Mouse (Mus musculus) thymus, postnatal 4 days (tissue): ENCODE measurements at regions not wholly inside any gene's neighbourhood (a gene's known extent, or its start where the extent isn't known, plus 50 kb on each side); places are given as distances from the start of the nearest gene placed in this dataset.

ENCODE experiments used
- DNase-seq: peaks from one replicate; pipeline ENCODE4 v3.0.0; 2021

DNA sequence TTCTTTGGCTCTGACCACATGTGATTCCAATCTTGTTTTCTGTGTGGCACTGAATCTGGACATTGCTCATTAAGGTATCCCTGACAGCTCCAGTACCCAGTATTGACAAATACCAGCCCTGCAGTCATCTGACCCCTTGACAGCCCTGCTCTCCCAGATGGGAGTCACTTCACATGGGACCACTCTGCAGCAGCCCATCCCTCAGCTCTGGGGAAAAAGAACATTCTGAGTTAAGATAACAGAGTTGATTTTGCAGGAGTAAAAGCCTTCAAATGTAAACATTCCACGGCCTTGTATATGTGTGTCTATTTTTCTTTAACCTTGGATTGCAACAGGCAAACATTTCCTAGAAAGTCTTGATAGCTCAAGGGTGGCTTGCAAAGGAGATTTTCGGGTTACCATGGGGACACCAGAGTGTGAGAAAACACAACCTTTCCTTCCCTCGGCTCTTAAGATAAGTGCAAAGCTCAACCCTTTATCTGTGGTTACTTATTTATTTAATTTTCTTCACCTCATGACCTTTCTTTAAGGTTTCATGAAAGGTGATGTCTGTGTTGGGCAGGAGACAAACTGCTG lies 444.4 kb upstream of the Sox11 start:
- DNase-seq, result no peak

GRCm38 (mm10) chr12:27780801-27781200 lies 438.4 kb upstream of the Sox11 start:
- DNase-seq, result no peak

GRCm38 (mm10) chr12:27765948-27766347 lies 423.6 kb upstream of the Sox11 start:
- DNase-seq, result no peak

DNA sequence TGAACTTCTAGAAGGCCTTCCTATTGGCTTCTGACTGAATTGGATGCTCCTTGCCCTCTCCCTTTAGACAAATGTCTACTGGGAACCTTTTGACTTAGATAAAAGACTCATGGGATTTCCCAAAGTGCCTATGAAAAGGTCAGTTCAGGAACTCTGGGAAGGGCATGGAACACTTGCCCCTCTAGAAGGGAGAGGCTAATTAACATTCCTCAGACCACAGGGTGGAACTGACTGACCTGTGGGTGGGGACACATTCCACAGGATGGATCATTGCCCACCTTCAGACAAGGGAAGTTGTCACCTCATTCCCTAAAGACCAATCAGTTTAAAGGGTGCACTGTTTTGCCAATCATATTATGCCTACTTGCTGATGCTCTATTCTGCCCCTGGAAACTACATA lies 416.6 kb upstream of the Sox11 start:
- no peak for DNase-seq

DNA sequence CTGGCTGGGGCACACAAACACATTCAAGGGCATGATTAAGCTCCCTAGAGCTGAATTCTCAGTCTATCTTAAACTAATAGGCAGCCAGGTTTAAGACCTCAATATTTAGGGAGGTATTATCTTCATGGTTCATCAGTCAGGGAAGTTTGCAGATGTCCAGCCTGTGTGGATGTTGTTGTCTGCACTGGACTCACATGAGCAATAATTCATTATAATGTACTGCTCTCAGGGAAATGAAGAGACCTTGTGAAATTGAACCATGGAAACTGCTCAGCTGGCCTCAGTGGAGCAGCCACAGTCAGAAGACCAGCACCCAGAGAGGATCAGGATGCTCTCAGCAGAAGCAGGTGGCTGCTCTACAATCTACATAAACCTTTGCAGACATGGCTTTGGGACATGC lies 415.3 kb upstream of the Sox11 start:
- DNase-seq, result no peak

GRCm38 (mm10) chr12:27724619-27725200 lies 382.3 kb upstream of the Sox11 start:
- DNase-seq, result no peak

GRCm38 (mm10) chr12:27680459-27680858 lies 338.1 kb upstream of the Sox11 start:
- no peak for DNase-seq

- no peak for DNase-seq
Observed at GRCm38 (mm10) chr12:27673404-27673803, 331.0 kb upstream of the Sox11 start.

- no peak for DNase-seq
Observed at GRCm38 (mm10) chr12:27670650-27671084, 328.3 kb upstream of the Sox11 start.

DNA sequence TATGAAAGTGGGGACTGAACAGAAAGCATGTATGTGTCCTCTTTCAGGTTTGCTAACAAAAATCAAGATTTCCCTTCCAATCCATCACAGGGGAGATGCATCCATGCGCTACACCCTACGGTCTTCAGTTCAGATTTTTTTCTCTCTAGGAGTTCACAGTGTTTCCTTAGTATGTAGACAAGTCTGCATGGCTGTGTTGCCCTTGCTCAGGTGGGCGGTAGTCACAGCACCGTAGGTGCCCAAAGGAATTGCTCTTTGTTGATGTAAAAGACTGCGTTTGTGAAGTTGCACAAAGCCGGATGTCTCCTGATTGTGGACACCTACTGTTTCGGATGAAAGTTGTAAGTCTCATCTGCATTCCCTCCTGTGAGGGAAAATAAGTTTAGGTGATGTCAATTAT lies 327.8 kb upstream of the Sox11 start:
- no peak for DNase-seq

- DNase-seq, result no peak
Observed at GRCm38 (mm10) chr12:27669542-27669941, 327.2 kb upstream of the Sox11 start.

GRCm38 (mm10) chr12:27666456-27666855 lies 324.1 kb upstream of the Sox11 start:
- DNase-seq, result no peak

- no peak for DNase-seq
Observed at GRCm38 (mm10) chr12:27663126-27663525, 320.8 kb upstream of the Sox11 start.

DNA sequence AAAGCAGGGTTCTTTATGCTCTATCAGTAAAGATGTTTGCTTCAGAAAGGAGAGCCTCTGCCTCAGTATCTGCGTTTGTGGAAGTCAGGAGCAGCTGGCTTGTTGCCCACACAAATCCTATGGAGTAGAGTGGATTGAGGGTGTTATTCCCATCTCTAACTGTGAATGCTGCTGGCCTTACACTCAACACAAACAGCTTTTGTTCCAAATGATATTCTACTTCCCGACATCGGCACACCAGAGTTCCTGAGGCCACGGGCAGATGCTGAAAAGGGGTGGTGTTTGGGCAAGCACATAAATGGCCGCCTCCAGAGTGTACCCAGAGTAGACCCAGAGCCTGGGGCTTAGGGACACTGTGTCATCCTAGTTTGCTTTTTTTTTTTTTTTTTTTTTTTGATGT lies 320.3 kb upstream of the Sox11 start:
- DNase-seq, result no peak

GRCm38 (mm10) chr12:27657536-27657935 lies 315.2 kb upstream of the Sox11 start:
- DNase-seq, result no peak

GRCm38 (mm10) chr12:27653541-27653940 lies 311.2 kb upstream of the Sox11 start:
- no peak for DNase-seq

GRCm38 (mm10) chr12:27648602-27649001 lies 306.2 kb upstream of the Sox11 start:
- no peak for DNase-seq

- DNase-seq, result no peak
Observed at GRCm38 (mm10) chr12:27646497-27647307, 304.3 kb upstream of the Sox11 start.

DNA sequence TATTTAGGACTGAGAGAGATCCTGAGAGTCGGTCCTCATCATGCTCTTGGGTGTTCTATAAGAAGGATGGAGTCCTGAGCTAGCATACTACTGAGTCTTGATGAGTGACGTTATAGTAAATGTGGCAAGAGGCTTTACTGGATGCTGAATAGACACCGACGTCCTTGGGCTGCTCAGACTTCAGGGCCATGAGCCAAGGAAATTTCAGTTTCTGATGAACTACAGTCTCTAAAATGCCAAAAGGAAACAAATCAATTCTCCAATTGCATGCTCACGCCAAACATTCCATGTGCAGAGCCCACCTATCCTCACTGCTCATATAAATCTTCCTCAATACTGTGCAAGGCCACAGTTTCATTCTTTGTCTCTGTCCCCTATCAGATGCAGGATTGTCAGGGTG lies 277.2 kb upstream of the Sox11 start:
- DNase-seq, result no peak

DNA sequence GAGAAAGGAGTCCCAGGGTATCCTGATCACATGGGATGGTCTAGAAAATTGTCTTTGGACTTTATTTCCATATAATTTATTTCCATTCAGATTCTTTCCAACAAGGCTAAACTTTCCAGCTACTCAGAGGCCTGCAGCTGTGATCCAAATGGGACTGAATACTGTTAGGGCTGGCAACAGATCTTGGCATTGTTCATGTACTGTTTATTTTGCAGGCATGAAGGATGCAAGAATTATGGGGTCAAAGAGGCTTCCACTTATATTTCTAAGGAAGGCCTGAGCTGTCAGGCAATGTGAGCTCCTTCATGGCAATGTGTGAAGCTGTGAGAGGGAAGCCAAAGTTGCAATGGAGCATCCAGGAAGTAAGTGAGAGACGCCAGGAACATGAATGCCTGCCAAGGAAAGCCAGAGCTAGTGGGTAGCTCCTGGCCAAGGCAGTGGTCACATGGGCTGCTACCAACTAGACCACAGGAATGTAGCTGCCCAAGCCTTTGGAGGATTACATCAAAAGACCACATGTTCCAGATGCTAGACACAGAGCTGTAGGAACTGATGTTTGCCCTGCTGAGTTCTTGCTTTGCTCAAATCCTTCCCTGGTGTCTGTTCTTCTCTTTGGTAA lies 261.8 kb upstream of the Sox11 start:
- DNase-seq, result no peak

DNA sequence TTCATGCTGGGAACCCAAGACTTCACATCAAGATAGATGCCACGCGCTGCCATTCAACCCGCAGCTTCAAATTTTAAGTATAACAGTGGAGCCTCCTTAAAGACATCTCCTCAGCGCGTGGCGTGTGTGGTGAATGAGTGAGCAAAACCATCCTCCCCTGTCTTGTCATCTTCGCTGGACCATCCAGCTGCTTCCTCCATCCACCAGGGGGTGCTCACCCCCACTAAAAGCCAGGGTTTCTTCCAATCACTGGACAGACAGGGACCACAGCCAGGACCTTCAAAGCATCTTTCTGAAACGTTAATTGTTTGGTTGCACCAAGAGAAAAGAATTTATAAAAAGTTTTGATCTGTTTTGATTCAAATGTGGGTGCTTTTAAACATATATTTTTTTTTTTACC lies 256.8 kb upstream of the Sox11 start:
- DNase-seq, result peak; percentile 18

DNA sequence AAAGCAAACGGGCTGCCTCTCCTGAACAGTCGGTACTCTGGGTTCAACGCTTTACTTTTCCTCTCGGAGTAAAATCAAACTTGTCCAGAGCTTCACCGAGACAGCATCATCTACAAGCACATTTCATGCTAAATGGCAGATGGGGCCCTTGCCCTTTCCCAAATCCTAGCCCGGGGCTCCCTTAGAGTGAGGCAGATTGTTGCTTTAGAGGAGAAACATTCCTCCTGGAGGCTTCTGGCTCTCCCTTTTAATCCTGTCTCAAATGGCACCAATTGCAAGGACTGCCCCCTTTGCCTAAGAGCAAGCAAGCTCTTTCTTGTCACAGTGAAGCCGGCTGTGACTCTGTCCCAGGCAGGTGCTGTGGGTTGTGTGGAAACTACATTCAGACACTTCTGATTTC lies 255.5 kb upstream of the Sox11 start:
- no peak for DNase-seq

GRCm38 (mm10) chr12:27597322-27597721 lies 254.9 kb upstream of the Sox11 start:
- no peak for DNase-seq

DNA sequence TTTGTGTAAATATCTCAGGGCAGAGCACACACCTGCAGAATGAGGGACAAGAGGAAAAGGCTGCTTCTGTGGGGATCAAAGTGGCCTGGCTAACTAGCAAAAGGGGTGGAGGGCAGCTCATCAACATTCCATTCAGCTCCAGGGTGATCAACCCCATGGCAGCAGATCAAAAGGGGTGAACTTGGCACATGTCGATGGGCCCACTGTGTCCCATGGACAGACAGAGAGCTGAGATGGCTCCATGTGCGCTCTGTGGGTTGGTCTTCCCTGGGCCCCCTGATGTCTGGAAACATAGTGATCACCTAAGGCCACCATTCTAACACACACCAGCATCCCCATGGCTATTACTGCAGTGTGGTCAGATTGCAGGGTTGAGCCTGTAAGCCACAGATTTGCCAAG lies 253.2 kb upstream of the Sox11 start:
- no peak for DNase-seq
